In the genomic region with DNA sequence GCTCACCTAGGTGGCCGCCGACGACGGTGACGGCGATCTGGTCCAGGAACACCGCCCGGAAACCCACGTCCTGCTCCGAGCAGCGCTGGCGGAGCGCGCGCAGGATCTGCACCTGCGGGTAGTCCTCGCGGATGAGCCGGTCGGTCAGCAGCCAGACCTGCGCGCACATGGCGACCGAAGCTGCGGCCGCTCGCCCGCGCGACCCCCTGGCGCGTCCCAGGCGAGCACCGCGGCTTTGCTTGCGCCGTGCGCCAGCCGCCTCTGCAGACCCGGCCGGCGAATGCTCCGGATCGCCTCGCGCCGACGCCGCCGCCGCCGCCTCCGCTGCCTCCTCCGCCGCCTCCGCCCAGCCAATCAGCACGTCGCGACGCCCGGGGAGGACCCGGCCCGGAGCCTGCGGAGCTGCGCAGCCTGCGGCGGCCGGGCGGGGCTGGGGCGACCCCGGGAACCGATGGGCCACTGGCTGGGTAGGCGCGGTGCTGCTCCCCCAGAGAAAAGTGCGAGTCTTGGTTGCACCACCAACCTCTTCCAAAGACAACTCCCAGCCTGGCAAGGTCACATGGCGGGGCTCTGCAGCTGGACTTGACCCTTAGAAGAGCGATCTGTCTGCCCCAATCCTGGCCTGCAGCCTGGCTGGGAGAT, we compare ENCODE assay signal across 8 mouse cellular contexts. TPM values are rescaled to one million over a fixed set of nuclear protein-coding genes. Genes with fewer than 3 reads are reported as not detected.
A peak's percentile ranks its signal among the peaks of the same experiment; 100 is the strongest.
DNase-seq lines count a peak whose midpoint lies in the region; ATAC-seq and TF ChIP-seq lines count a peak whose summit lies in the region.

Gene Rimkla, minus strand, starts transcription at position 338 of the 642 bp plus-strand sequence.

- no peak for TF ChIP-seq EP300 in heart, adult 2 months (IDR thresholded peaks at IDR 0.05; ENCODE audit: insufficient read depth, low read depth, low read length)

- H3K27me3 ChIP-seq in embryonic facial prominence, embryonic 12.5 days: peaks cover 33% of the 10 kb centered on the region
- no peaks in the 10 kb centered on the region for H3K27me3 ChIP-seq in heart, adult 2 months (ENCODE audit: control insufficient read depth, insufficient read depth, low read length)
- peaks cover 17% of the 10 kb centered on the region for H3K27me3 ChIP-seq in limb, embryonic 11.5 days (ENCODE audit: control insufficient read depth, insufficient read depth, low read length)
- H3K27me3 ChIP-seq in midbrain, embryonic 11.5 days (ENCODE audit: control insufficient read depth, insufficient read depth, low read length): peaks cover 4% of the 10 kb centered on the region; the same call in 1 of the 2 replicates

- H3K27ac ChIP-seq in bone marrow, adult 2 months (ENCODE audit: control insufficient read depth, insufficient read depth, low read depth, low read length, poor library complexity): no peak within 1 kb of the TSS; the same call in 1 of the 2 replicates
- H3K27ac ChIP-seq in embryonic facial prominence, embryonic 12.5 days: no peak within 1 kb of the TSS
- H3K27ac ChIP-seq in heart, adult 2 months: no peak within 1 kb of the TSS; the same call in 1 of the 2 replicates
- no peak within 1 kb of the TSS for H3K27ac ChIP-seq in limb, embryonic 11.5 days (replicated peaks; ENCODE audit: low read depth, low read length)
- peak within 1 kb of the TSS; percentile 25 for H3K27ac ChIP-seq in midbrain, embryonic 11.5 days (ENCODE audit: low read depth, low read length)

- peak within 1 kb of the TSS; percentile 61 for H3K9ac ChIP-seq in embryonic facial prominence, embryonic 12.5 days
- peak within 1 kb of the TSS; percentile 61 for H3K9ac ChIP-seq in heart, adult 2 months (ENCODE audit: low read depth, low read length)
- peak within 1 kb of the TSS; percentile 47; the same call in 1 of the 2 replicates for H3K9ac ChIP-seq in limb, embryonic 11.5 days (ENCODE audit: low read length)
- H3K9ac ChIP-seq in midbrain, embryonic 11.5 days (ENCODE audit: low read length): peak within 1 kb of the TSS; percentile 69

- TF ChIP-seq POLR2A in bone marrow, adult 2 months (IDR thresholded peaks at IDR 0.05; ENCODE audit: borderline replicate concordance, control insufficient read depth, low read depth, low read length): no peak
- no peak for TF ChIP-seq POLR2A in heart, adult 2 months (IDR thresholded peaks at IDR 0.05; ENCODE audit: insufficient read depth, low read depth, low read length)

- no peaks in the 10 kb centered on the region for H3K79me2 ChIP-seq in heart, adult 2 months (replicated peaks; ENCODE audit: control insufficient read depth, insufficient read depth, low read length)

- peak; percentile 77; the same call in 1 of the 2 replicates for ATAC-seq in embryonic facial prominence, embryonic 12.5 days (ENCODE audit: insufficient number of reproducible peaks, insufficient read depth, low FRiP score, low TSS enrichment)
- peak; percentile 91 for ATAC-seq in limb, embryonic 11.5 days (ENCODE audit: insufficient number of reproducible peaks, low FRiP score, low TSS enrichment, low read depth)
- peak; percentile 96 for ATAC-seq in midbrain, embryonic 11.5 days (ENCODE audit: low FRiP score)

- peak; percentile 74 to 78 for DNase-seq in heart, adult 2 months
- peak; percentile 72 for DNase-seq in kidney, adult 18-20 months
- peak; percentile 76 for DNase-seq in limb, embryonic 11.5 days (ENCODE audit: low spot score)
- DNase-seq in midbrain, embryonic 11.5 days (ENCODE audit: low spot score, missing footprints): peak; percentile 97
- peak; percentile 13 for DNase-seq in spleen, adult 12 weeks (ENCODE audit: low spot score)
- no peak for DNase-seq in c-Kit-positive CD71-positive TER-119-positive erythroid progenitor cells, embryonic 14.5 days (ENCODE audit: low spot score)

- H3K4me1 ChIP-seq in bone marrow, adult 2 months (ENCODE audit: control insufficient read depth, insufficient read depth, low read length): no peaks in the 10 kb centered on the region
- peaks cover 3% of the 10 kb centered on the region; the same call in 1 of the 2 replicates for H3K4me1 ChIP-seq in embryonic facial prominence, embryonic 12.5 days
- H3K4me1 ChIP-seq in heart, adult 2 months (ENCODE audit: control insufficient read depth, insufficient read depth, low read length): peaks cover 1% of the 10 kb centered on the region; the same call in 1 of the 2 replicates
- no peaks in the 10 kb centered on the region for H3K4me1 ChIP-seq in limb, embryonic 11.5 days (ENCODE audit: control insufficient read depth, insufficient read depth, low read length)
- no peaks in the 10 kb centered on the region; the same call in 1 of the 2 replicates for H3K4me1 ChIP-seq in midbrain, embryonic 11.5 days (ENCODE audit: control insufficient read depth, insufficient read depth, low read length)

- H3K9me3 ChIP-seq in embryonic facial prominence, embryonic 12.5 days: no peaks in the 10 kb centered on the region
- no peaks in the 10 kb centered on the region for H3K9me3 ChIP-seq in limb, embryonic 11.5 days (ENCODE audit: control insufficient read depth, low read length)
- no peaks in the 10 kb centered on the region for H3K9me3 ChIP-seq in midbrain, embryonic 11.5 days (ENCODE audit: control insufficient read depth, low read length)

- peak within 1 kb of the TSS; percentile 7 for H3K4me3 ChIP-seq in bone marrow, adult 2 months (replicated peaks; ENCODE audit: control insufficient read depth, low read depth, low read length)
- H3K4me3 ChIP-seq in embryonic facial prominence, embryonic 12.5 days: peak within 1 kb of the TSS; percentile 58
- H3K4me3 ChIP-seq in heart, adult 2 months: peak within 1 kb of the TSS; percentile 58
- H3K4me3 ChIP-seq in limb, embryonic 11.5 days (ENCODE audit: low read depth, low read length): peak within 1 kb of the TSS; percentile 49
- H3K4me3 ChIP-seq in midbrain, embryonic 11.5 days (ENCODE audit: low read depth, low read length): peak within 1 kb of the TSS; percentile 60

- TF ChIP-seq CTCF in bone marrow, adult 2 months (IDR thresholded peaks at IDR 0.05; ENCODE audit: control insufficient read depth, insufficient read depth, low read length): no peak
- TF ChIP-seq CTCF in heart, adult 2 months (IDR thresholded peaks at IDR 0.05): no peak

- H3K4me2 ChIP-seq in embryonic facial prominence, embryonic 12.5 days (replicated peaks): peak within 1 kb of the TSS; percentile 95
- peak within 1 kb of the TSS; percentile 90 for H3K4me2 ChIP-seq in limb, embryonic 11.5 days (ENCODE audit: low read depth, severe bottlenecking)
- peak within 1 kb of the TSS; percentile 79 for H3K4me2 ChIP-seq in midbrain, embryonic 11.5 days

- no peaks in the 10 kb centered on the region for H3K36me3 ChIP-seq in embryonic facial prominence, embryonic 12.5 days
- no peaks in the 10 kb centered on the region for H3K36me3 ChIP-seq in heart, adult 2 months (ENCODE audit: control insufficient read depth, insufficient read depth, low read length)
- no peaks in the 10 kb centered on the region for H3K36me3 ChIP-seq in limb, embryonic 11.5 days (ENCODE audit: control insufficient read depth, insufficient read depth, low read length)
- no peaks in the 10 kb centered on the region for H3K36me3 ChIP-seq in midbrain, embryonic 11.5 days (ENCODE audit: control insufficient read depth, insufficient read depth, low read length)

- intact Hi-C loops in heart, adult 2 months (cut with DNase I): no loop called here

- WGBS in bone marrow, adult 2 months: under 1% methylated on average over 73 of the region's 77 CpGs
- under 1% methylated on average over 77 of the region's 77 CpGs for WGBS in embryonic facial prominence, embryonic 12.5 days
- WGBS in heart, adult 2 months: 2% methylated on average over 77 of the region's 77 CpGs
- under 1% methylated on average over 77 of the region's 77 CpGs for WGBS in limb, embryonic 11.5 days
- under 1% methylated on average over 71 of the region's 77 CpGs for WGBS in midbrain, embryonic 11.5 days

RNA-seq across cellular contexts. Expression of gene Rimkla, which starts in this region (rescaled TPM):
- not detected in 2 replicates for polyA plus RNA-seq in bone marrow, adult 2 months (2011; ENCODE audit: insufficient read depth, insufficient read length, low replicate concordance, missing spikeins)
- polyA plus RNA-seq in embryonic facial prominence, embryonic 12.5 days (2016; fragmentation: Nextera tagmentation; extraction: Ambion mirVana): 2.3 and 2.7 TPM in 2 replicates
- total RNA-seq in heart, adult 2 months (2021): under 1 TPM; 0.66 to 0.70 TPM
- 0.56 and 1.1 TPM in 2 replicates for polyA plus RNA-seq in heart, adult 2 months (2012; rRNA removed)
- polyA plus RNA-seq in limb, embryonic 11.5 days (2014; fragmentation: Nextera tagmentation; extraction: Ambion mirVana): 0.67 and 1.2 TPM in 2 replicates
- polyA plus RNA-seq in midbrain, embryonic 11.5 days (2014; fragmentation: Nextera tagmentation; extraction: Ambion mirVana): 6.7 and 7.4 TPM in 2 replicates

Comparison
In these comparisons a context has a peak if more than half of its experiments do, and no peak if none do; other contexts are left out.
1. H3K4me3 ChIP-seq: peak in every context shown above with its lines; median percentile 60 in midbrain, embryonic 11.5 days; 58 in embryonic facial prominence, embryonic 12.5 days; 58 in heart, adult 2 months; 49 in limb, embryonic 11.5 days; 7 in bone marrow, adult 2 months.